15 mouse cellular contexts compared by ENCODE assay signal in genomic region chr1:176075810-176076209, GRCm38 (mm10).
A peak's percentile ranks its signal among the peaks of the same experiment; 100 is the strongest.
DNase-seq lines count a peak whose midpoint lies in the region; ATAC-seq and TF ChIP-seq lines count a peak whose summit lies in the region.
"Had no signal": no experiment of that assay in that cellular context is flagged by ENCODE, and none has a peak within 500 bp of the region (broad histone marks: within the 10 kb centered on the region; RNA-seq: fewer than 3 reads in every experiment).

No protein-coding gene starts in this region.

- no peak overlapping the region for H3K4me3 ChIP-seq in forebrain, embryonic 10.5 days
- H3K4me3 ChIP-seq in forebrain, postnatal 0 days (ENCODE audit: low read depth, low read length): no peak overlapping the region
- H3K4me3 ChIP-seq in midbrain, embryonic 14.5 days (replicated peaks; ENCODE audit: low read depth, low read length): no peak overlapping the region
- H3K4me3 ChIP-seq in midbrain, embryonic 11.5 days (ENCODE audit: low read depth, low read length): no peak overlapping the region
- H3K4me3 ChIP-seq in forebrain, embryonic 15.5 days: no peak overlapping the region
- no peak overlapping the region for H3K4me3 ChIP-seq in neural tube, embryonic 14.5 days (ENCODE audit: low read depth, low read length)
- H3K4me3 ChIP-seq: heart, adult 2 months; heart, embryonic 15.5 days; kidney, embryonic 15.5 days; limb, embryonic 10.5 days had no signal

- TF ChIP-seq CTCF in forebrain, postnatal 0 days (IDR thresholded peaks at IDR 0.05; ENCODE audit: low read depth): no peak

- DNase-seq in forebrain, embryonic 10.5 days (ENCODE audit: extremely low spot score, low spot score): no peak
- DNase-seq in forebrain, postnatal 0 days: no peak
- DNase-seq in midbrain, embryonic 14.5 days: no peak
- DNase-seq in midbrain, embryonic 11.5 days (ENCODE audit: low spot score, missing footprints): no peak
- DNase-seq in right cerebral cortex, postnatal 25 days: no peak
- DNase-seq in frontal cortex, postnatal 36 days (ENCODE audit: low spot score in 2 of 2): no peak

- no peak for ATAC-seq in forebrain, postnatal 0 days
- peak; percentile 44 for ATAC-seq in midbrain, embryonic 14.5 days (ENCODE audit: low FRiP score, low TSS enrichment)
- no peak for ATAC-seq in midbrain, embryonic 11.5 days (ENCODE audit: low FRiP score)
- ATAC-seq in forebrain, embryonic 15.5 days (replicated peaks): peak; percentile 39
- ATAC-seq in neural tube, embryonic 14.5 days (ENCODE audit: low read depth): peak; percentile 42; the same call in 1 of the 2 replicates

- H3K9me3 ChIP-seq in forebrain, embryonic 10.5 days: no peaks in the 10 kb centered on the region
- no peaks in the 10 kb centered on the region for H3K9me3 ChIP-seq in forebrain, postnatal 0 days (ENCODE audit: low read length)
- no peaks in the 10 kb centered on the region for H3K9me3 ChIP-seq in midbrain, embryonic 14.5 days (ENCODE audit: control insufficient read depth, low read length)
- H3K9me3 ChIP-seq in midbrain, embryonic 11.5 days (ENCODE audit: control insufficient read depth, low read length): no peaks in the 10 kb centered on the region
- H3K9me3 ChIP-seq in forebrain, embryonic 15.5 days: no peaks in the 10 kb centered on the region
- no peaks in the 10 kb centered on the region for H3K9me3 ChIP-seq in neural tube, embryonic 14.5 days (ENCODE audit: control insufficient read depth, low read length)
- H3K9me3 ChIP-seq: heart, embryonic 15.5 days; kidney, embryonic 15.5 days; limb, embryonic 10.5 days had no signal

- H3K36me3 ChIP-seq in forebrain, embryonic 10.5 days (replicated peaks): no peaks in the 10 kb centered on the region
- H3K36me3 ChIP-seq in forebrain, postnatal 0 days (ENCODE audit: insufficient read depth): no peaks in the 10 kb centered on the region
- no peaks in the 10 kb centered on the region for H3K36me3 ChIP-seq in midbrain, embryonic 14.5 days (ENCODE audit: control insufficient read depth, insufficient read depth, low read length)
- no peaks in the 10 kb centered on the region for H3K36me3 ChIP-seq in midbrain, embryonic 11.5 days (ENCODE audit: control insufficient read depth, insufficient read depth, low read length)
- H3K36me3 ChIP-seq in forebrain, embryonic 15.5 days: no peaks in the 10 kb centered on the region
- H3K36me3 ChIP-seq in neural tube, embryonic 14.5 days (ENCODE audit: control insufficient read depth, insufficient read depth, low read length): no peaks in the 10 kb centered on the region
- H3K36me3 ChIP-seq: G1E; heart, embryonic 15.5 days; kidney, embryonic 15.5 days; limb, embryonic 10.5 days had no signal

- H3K27ac ChIP-seq in forebrain, embryonic 10.5 days: 0 out of 2 replicates have a peak overlapping the region, but pooled peaks have one; percentile 20
- H3K27ac ChIP-seq in forebrain, postnatal 0 days (ENCODE audit: low read depth, low read length): no peak overlapping the region
- no peak overlapping the region for H3K27ac ChIP-seq in midbrain, embryonic 14.5 days (replicated peaks; ENCODE audit: low read depth, low read length)
- no peak overlapping the region for H3K27ac ChIP-seq in midbrain, embryonic 11.5 days (ENCODE audit: low read depth, low read length)
- no peak overlapping the region for H3K27ac ChIP-seq in forebrain, embryonic 15.5 days (replicated peaks)
- H3K27ac ChIP-seq in neural tube, embryonic 14.5 days (ENCODE audit: low read depth, low read length): peak overlapping the region; percentile 48; the same call in 1 of the 2 replicates
- H3K27ac ChIP-seq: heart, adult 2 months; heart, embryonic 15.5 days; kidney, embryonic 15.5 days; limb, embryonic 10.5 days; macrophage had no signal

- H3K9ac ChIP-seq in forebrain, postnatal 0 days: no peak overlapping the region
- H3K9ac ChIP-seq in midbrain, embryonic 14.5 days (replicated peaks; ENCODE audit: low read length): no peak overlapping the region
- H3K9ac ChIP-seq in midbrain, embryonic 11.5 days (ENCODE audit: low read length): no peak overlapping the region
- no peak overlapping the region for H3K9ac ChIP-seq in forebrain, embryonic 15.5 days (replicated peaks)
- H3K9ac ChIP-seq in neural tube, embryonic 14.5 days (replicated peaks; ENCODE audit: low read depth, low read length): no peak overlapping the region
- H3K9ac ChIP-seq: heart, embryonic 15.5 days; kidney, embryonic 15.5 days had no signal

- H3K27me3 ChIP-seq in forebrain, embryonic 10.5 days (ENCODE audit: poor library complexity, severe bottlenecking): no peaks in the 10 kb centered on the region
- no peaks in the 10 kb centered on the region for H3K27me3 ChIP-seq in forebrain, postnatal 0 days (ENCODE audit: insufficient read depth, low read length)
- H3K27me3 ChIP-seq in midbrain, embryonic 14.5 days (ENCODE audit: control insufficient read depth, insufficient read depth, low read length): no peaks in the 10 kb centered on the region
- H3K27me3 ChIP-seq in midbrain, embryonic 11.5 days (ENCODE audit: control insufficient read depth, insufficient read depth, low read length): no peaks in the 10 kb centered on the region
- H3K27me3 ChIP-seq in forebrain, embryonic 15.5 days: no peaks in the 10 kb centered on the region
- H3K27me3 ChIP-seq in neural tube, embryonic 14.5 days (ENCODE audit: control insufficient read depth, insufficient read depth, low read length): no peaks in the 10 kb centered on the region
- H3K27me3 ChIP-seq: heart, embryonic 15.5 days; kidney, embryonic 15.5 days had no signal

- no peak overlapping the region for H3K4me2 ChIP-seq in forebrain, postnatal 0 days (ENCODE audit: low read depth)
- H3K4me2 ChIP-seq in midbrain, embryonic 14.5 days (ENCODE audit: low read length): no peak overlapping the region
- H3K4me2 ChIP-seq in midbrain, embryonic 11.5 days: no peak overlapping the region
- H3K4me2 ChIP-seq in forebrain, embryonic 15.5 days (replicated peaks): no peak overlapping the region
- H3K4me2 ChIP-seq in neural tube, embryonic 14.5 days (ENCODE audit: low read depth, low read length): no peak overlapping the region
- H3K4me2 ChIP-seq: heart, embryonic 15.5 days; kidney, embryonic 15.5 days; liver, embryonic 11.5 days had no signal

- peaks cover 21% of the 10 kb centered on the region for H3K4me1 ChIP-seq in forebrain, embryonic 10.5 days
- peaks cover 8% of the 10 kb centered on the region; the same call in 1 of the 2 replicates for H3K4me1 ChIP-seq in forebrain, postnatal 0 days (ENCODE audit: insufficient read depth)
- H3K4me1 ChIP-seq in midbrain, embryonic 14.5 days (ENCODE audit: control insufficient read depth, insufficient read depth, low read length): peaks cover 7% of the 10 kb centered on the region; the same call in 1 of the 2 replicates
- no peaks in the 10 kb centered on the region; the same call in 1 of the 2 replicates for H3K4me1 ChIP-seq in midbrain, embryonic 11.5 days (ENCODE audit: control insufficient read depth, insufficient read depth, low read length)
- peaks cover 16% of the 10 kb centered on the region for H3K4me1 ChIP-seq in forebrain, embryonic 15.5 days
- H3K4me1 ChIP-seq in neural tube, embryonic 14.5 days (ENCODE audit: control insufficient read depth, insufficient read depth, low read length): peaks cover 9% of the 10 kb centered on the region

Comparison
In these comparisons a context has a peak if more than half of its experiments do, and no peak if none do; other contexts are left out.
1. H3K27ac ChIP-seq: peak in forebrain, embryonic 10.5 days (single experiment) and neural tube, embryonic 14.5 days (single experiment); none in forebrain, postnatal 0 days (single experiment), midbrain, embryonic 14.5 days (single experiment), midbrain, embryonic 11.5 days (single experiment) and forebrain, embryonic 15.5 days (single experiment).
2. ATAC-seq: peak in midbrain, embryonic 14.5 days (single experiment), forebrain, embryonic 15.5 days (single experiment) and neural tube, embryonic 14.5 days (single experiment); none in forebrain, postnatal 0 days (single experiment) and midbrain, embryonic 11.5 days (single experiment).